Mouse (Mus musculus) liver, postnatal 0 days (tissue): ENCODE data around the gene Celsr1. TPM values are rescaled to one million over a fixed set of nuclear protein-coding genes. Genes with fewer than 3 reads are reported as not detected.

ENCODE experiments used
- ATAC-seq: fragments of 200-750 bp; cut with Nextera tagmentation; 2 replicates; pipeline ENCODE4 v1.8.0; 2017; ENCODE audit warnings: mild to moderate bottlenecking, moderate library complexity
- DNase-seq: peaks from one replicate; pipeline ENCODE4 v3.0.0-alpha.2; 2016
- H3K27ac ChIP-seq: fragments of 300-500 bp; sonication (generic); 2 replicates; pipeline ENCODE4 v1.5.1; 2014; ENCODE audit warnings: antibody characterized with exemption, moderate library complexity, mild to moderate bottlenecking, low read depth
- H3K27me3 ChIP-seq: fragments of 300-500 bp; sonication (generic); 2 replicates; pipeline ENCODE4 v1.6.1; 2014; ENCODE audit warnings: low read length, control low read depth, mixed read lengths; ENCODE audit not compliant: insufficient read depth
- H3K36me3 ChIP-seq: fragments of 300-500 bp; sonication (generic); replicated peaks from 2 replicates; pipeline ENCODE4 v1.6.1; 2014; ENCODE audit warnings: mild to moderate bottlenecking, control low read depth, low read length, moderate library complexity, mixed read lengths; ENCODE audit not compliant: insufficient read depth
- H3K4me1 ChIP-seq: fragments of 300-500 bp; sonication (generic); 2 replicates; pipeline ENCODE4 v1.6.1; 2014; ENCODE audit warnings: antibody characterized with exemption, mild to moderate bottlenecking, control low read depth; ENCODE audit not compliant: insufficient read depth
- H3K4me2 ChIP-seq: fragments of 300-500 bp; sonication (generic); 2 replicates; pipeline ENCODE4 v1.6.1; 2014; ENCODE audit warnings: low read depth, mild to moderate bottlenecking, low read length, moderate library complexity, mixed read lengths
- H3K4me3 ChIP-seq: fragments of 300-500 bp; sonication (generic); 2 replicates; pipeline ENCODE4 v1.5.1; 2014; ENCODE audit warnings: low read depth, low read length
- H3K9ac ChIP-seq: fragments of 300-500 bp; sonication (generic); replicated peaks from 2 replicates; pipeline ENCODE4 v1.6.1; 2014; ENCODE audit warnings: mild to moderate bottlenecking, moderate library complexity
- H3K9me3 ChIP-seq: fragments of 300-500 bp; sonication (generic); 2 replicates; pipeline ENCODE4 v1.6.1; 2016; ENCODE audit warnings: mild to moderate bottlenecking, control low read depth, low read length, mixed read lengths
- CTCF ChIP-seq: sonication (generic); IDR thresholded peaks from 2 replicates; pipeline ENCODE4 v1.5.1; 2016; ENCODE audit warnings: antibody characterized with exemption, low read depth
- EP300 ChIP-seq: IDR thresholded peaks from 2 replicates; pipeline ENCODE4 v1.6.1; 2016; ENCODE audit warnings: antibody characterized with exemption, low read depth, mild to moderate bottlenecking
- WGBS: fragments of 180-500 bp; shearing (Covaris S2); extraction: QIAGEN DNeasy Blood & Tissue Kit; methylation state at CpG from one replicate; pipeline ENCODE4 v1.1.7; 2014; ENCODE audit not compliant: insufficient replicate concordance; 5-methylcytosine and 5-hydroxymethylcytosine counted together
- polyA plus RNA-seq: library from polyadenylated mRNA; unstranded; fragments of >200 nt; fragmentation: Nextera tagmentation; extraction: Ambion mirVana; gene quantifications from 2 replicates; pipeline ENCODE4 v1.2.1, GENCODE M21; 2015

Celsr1 gene
- polyA plus RNA-seq, 1 experiment from 2014 or later: 0.09 TPM

- Histone ChIP-seq H3K4me1 (peaks cover 18% of the 10 kb centered on the region), H3K36me3 (no peaks in the 10 kb centered on the region), H3K4me2 (peak overlapping the region; percentile 72), H3K4me3 (peak overlapping the region; percentile 48), H3K9me3 (no peaks in the 10 kb centered on the region), H3K27me3 (peaks cover 44% of the 10 kb centered on the region), H3K27ac (no peak overlapping the region), H3K9ac (peak overlapping the region; percentile 26; the same call in 1 of the 2 replicates)
- ATAC-seq: peak; percentile 33; the same call in 1 of the 2 replicates
- WGBS: under 1% methylated on average over 34 of the region's 44 CpGs
- TF ChIP-seq EP300: no peak
- no peak for TF ChIP-seq CTCF
- DNase-seq: peak; percentile 48
These were observed 495 bp upstream of the Celsr1 start for GRCm38 (mm10) chr15:86034021-86034523.

GRCm38 (mm10) chr15:86032811-86033190, 776 bp downstream of the Celsr1 start:
- Histone ChIP-seq H3K4me2 (peak overlapping the region; percentile 72), H3K9me3 (no peaks in the 10 kb centered on the region), H3K36me3 (no peaks in the 10 kb centered on the region), H3K9ac (no peak overlapping the region), H3K27me3 (peaks cover 42% of the 10 kb centered on the region), H3K4me3 (peak overlapping the region; percentile 48), H3K27ac (no peak overlapping the region), H3K4me1 (peaks cover 18% of the 10 kb centered on the region)
- no peak for TF ChIP-seq EP300
- peak; percentile 59 for TF ChIP-seq CTCF
- WGBS: 3% methylated on average over 38 of the region's 38 CpGs
- ATAC-seq (peak; percentile 22; the same call in 1 of the 2 replicates), DNase-seq (peak; percentile 52)

- H3K9me3 ChIP-seq: no peaks in the 10 kb centered on the region
- H3K4me2 ChIP-seq: no peak overlapping the region
- ATAC-seq (no peak), DNase-seq (no peak)
- no peak overlapping the region for H3K9ac ChIP-seq
- peaks cover 18% of the 10 kb centered on the region for H3K4me1 ChIP-seq
- no peaks in the 10 kb centered on the region for H3K36me3 ChIP-seq
- no peak overlapping the region for H3K4me3 ChIP-seq
- no peak overlapping the region for H3K27ac ChIP-seq
- 72% methylated on average over 14 of the region's 14 CpGs for WGBS
- H3K27me3 ChIP-seq: peaks cover 34% of the 10 kb centered on the region
- no peak for TF ChIP-seq EP300
- no peak for TF ChIP-seq CTCF
These were observed 3.6 kb downstream of the Celsr1 start for GRCm38 (mm10) chr15:86029981-86030380.

- H3K9ac ChIP-seq: no peak overlapping the region
- H3K4me2 ChIP-seq: no peak overlapping the region
- no peak overlapping the region for H3K4me3 ChIP-seq
- 53% methylated on average over 8 of the region's 8 CpGs for WGBS
- H3K36me3 ChIP-seq: no peaks in the 10 kb centered on the region
- peaks cover under 1% of the 10 kb centered on the region; the same call in 1 of the 2 replicates for H3K4me1 ChIP-seq
- ATAC-seq (no peak), DNase-seq (no peak)
- H3K27ac ChIP-seq: no peak overlapping the region
- H3K9me3 ChIP-seq: no peaks in the 10 kb centered on the region
- no peak for TF ChIP-seq EP300
- TF ChIP-seq CTCF: no peak
- peaks cover 19% of the 10 kb centered on the region for H3K27me3 ChIP-seq
These were observed 5.7 kb downstream of the Celsr1 start for GRCm38 (mm10) chr15:86027871-86028270.

- ATAC-seq (no peak), DNase-seq (no peak)
- Histone ChIP-seq H3K9me3 (0 out of 2 replicates have a peak, but pooled peaks cover 5% of the 10 kb centered on the region), H3K27me3 (peaks cover 8% of the 10 kb centered on the region; the same call in 1 of the 2 replicates), H3K4me3 (no peak overlapping the region), H3K4me2 (no peak overlapping the region), H3K36me3 (no peaks in the 10 kb centered on the region), H3K9ac (no peak overlapping the region), H3K4me1 (no peaks in the 10 kb centered on the region; the same call in 1 of the 2 replicates), H3K27ac (no peak overlapping the region)
- WGBS: 29% methylated on average over 9 of the region's 9 CpGs
- TF ChIP-seq EP300 (no peak), CTCF (no peak)
These were observed 11.6 kb downstream of the Celsr1 start for GRCm38 (mm10) chr15:86021971-86022370.

- H3K36me3 ChIP-seq: no peaks in the 10 kb centered on the region
- 13% methylated on average over 9 of the region's 9 CpGs for WGBS
- no peak overlapping the region for H3K9ac ChIP-seq
- no peak overlapping the region for H3K4me3 ChIP-seq
- DNase-seq (no peak), ATAC-seq (peak; percentile 36; the same call in 1 of the 2 replicates)
- H3K27me3 ChIP-seq: peaks cover 8% of the 10 kb centered on the region; the same call in 1 of the 2 replicates
- H3K4me2 ChIP-seq: no peak overlapping the region
- H3K9me3 ChIP-seq: 0 out of 2 replicates have a peak, but pooled peaks cover 5% of the 10 kb centered on the region
- no peak overlapping the region for H3K27ac ChIP-seq
- no peak for TF ChIP-seq CTCF
- TF ChIP-seq EP300: no peak
- no peaks in the 10 kb centered on the region; the same call in 1 of the 2 replicates for H3K4me1 ChIP-seq
These were observed 12.3 kb downstream of the Celsr1 start for GRCm38 (mm10) chr15:86021301-86021700.
